Mouse (Mus musculus) right cerebral cortex, postnatal 14 days (tissue): ENCODE data around the gene C1qtnf5.
A peak's percentile ranks its signal among the peaks of the same experiment; 100 is the strongest.

Experiments used
- DNase-seq: peaks from one replicate; pipeline ENCODE4 v3.0.0; 2022

C1qtnf5 gene

DNA sequence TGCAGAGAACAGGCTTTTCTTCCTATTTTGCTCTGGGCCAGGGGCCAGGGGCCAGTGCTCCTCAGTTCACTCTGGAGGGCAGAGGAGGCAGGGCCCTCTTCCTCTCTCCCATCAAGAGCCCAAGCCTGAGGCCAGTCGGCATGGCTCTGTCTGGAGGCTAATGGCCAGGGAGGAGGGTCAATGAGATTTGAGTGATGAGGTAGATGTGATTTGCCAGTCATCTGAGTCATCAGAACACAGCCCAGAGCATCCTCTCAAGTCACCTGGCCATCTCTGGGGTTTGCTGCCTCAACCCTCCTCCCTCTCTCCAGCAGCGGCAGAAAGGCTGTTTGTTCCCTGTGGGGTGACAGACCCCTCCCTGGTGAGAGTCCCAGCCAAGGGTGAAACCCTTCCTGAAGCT, 26.2 kb downstream of the C1qtnf5 start:
- DNase-seq: no peak

DNA sequence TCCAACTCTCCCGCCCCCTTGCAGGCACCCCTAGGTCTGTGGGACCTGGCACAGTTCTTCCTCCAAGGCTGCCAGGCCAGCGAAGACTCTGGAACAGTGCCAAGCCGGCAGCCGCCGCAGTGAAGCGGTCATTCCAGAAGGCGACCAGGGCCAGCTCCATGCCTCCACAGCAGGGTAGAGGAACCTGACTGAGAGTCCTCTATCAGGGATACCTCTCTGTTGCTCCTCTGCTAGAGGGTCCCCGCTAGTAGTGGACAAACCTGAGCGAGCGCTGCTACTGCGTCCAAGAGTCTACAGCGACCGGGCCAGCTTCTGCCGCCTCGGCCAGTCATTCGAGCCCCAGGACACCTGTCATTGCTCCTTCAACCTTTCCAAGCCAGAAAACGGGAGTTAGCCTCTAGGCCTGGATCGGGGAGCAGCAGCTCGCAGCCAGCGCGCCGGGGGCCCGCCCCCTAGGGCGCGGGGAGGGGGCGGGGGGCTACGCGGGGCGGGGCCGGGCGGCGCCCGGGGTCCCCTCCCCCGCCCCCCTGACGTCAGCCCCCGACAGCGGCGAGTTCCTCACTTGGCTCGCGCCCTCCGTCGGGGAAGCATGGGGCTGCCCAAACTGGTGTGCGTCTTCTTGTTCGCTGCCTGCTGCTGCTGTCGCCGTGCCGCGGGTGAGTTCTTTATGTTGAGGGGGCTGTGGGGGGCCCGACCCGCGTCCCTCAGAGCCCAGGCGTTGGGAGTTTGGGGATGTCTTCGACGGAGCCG, 27.2 kb downstream of the C1qtnf5 start, which contains the start of gene Mcam:
Gene Mcam, plus strand, starts transcription at position 369 of the 750 bp plus-strand sequence.
- peak; percentile 63 for DNase-seq

DNA sequence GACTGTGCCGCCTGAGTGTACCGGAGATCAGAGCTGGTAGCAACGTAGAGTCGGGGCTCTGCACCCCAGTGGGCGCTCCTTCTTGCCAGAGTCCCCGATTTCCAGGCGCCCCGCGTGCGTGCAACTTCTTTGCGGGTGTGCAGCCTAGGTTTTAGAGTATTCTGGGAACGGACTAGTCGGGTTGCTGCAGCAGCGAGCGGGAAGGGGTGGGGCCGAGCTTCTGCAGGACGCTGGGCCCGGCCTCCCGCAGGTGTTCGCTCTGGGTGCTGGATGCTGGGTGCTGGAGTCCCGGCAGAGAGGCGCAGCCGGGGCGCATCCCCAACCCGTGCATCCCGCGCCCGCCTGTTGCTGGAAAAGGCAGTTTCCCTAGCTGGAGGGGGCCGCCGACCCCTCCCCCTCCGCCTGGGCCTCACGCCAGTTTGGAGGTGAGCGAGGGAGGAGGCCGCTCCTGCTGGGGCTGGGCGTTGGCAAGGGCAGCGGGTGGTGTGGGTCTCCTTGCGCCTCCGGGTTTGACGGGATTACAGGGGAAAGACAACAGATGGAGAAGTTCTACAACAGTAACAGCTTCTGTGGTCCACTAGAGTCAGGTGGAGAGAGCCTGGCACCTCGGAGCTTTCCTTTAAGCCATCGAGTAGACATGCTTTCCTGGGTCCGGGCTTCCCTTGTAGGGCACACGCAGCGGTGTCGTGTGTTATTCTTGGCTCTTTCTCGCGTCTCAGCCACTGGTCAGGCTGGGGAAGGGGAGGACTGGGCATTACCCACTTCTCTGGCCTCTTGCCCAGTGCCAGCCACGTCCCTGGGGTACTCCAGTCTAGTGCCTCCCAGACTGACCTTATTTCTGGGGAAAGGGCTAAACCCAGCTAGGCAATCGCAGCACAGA, 28.0 kb downstream of the C1qtnf5 start:
- DNase-seq: no peak

DNA sequence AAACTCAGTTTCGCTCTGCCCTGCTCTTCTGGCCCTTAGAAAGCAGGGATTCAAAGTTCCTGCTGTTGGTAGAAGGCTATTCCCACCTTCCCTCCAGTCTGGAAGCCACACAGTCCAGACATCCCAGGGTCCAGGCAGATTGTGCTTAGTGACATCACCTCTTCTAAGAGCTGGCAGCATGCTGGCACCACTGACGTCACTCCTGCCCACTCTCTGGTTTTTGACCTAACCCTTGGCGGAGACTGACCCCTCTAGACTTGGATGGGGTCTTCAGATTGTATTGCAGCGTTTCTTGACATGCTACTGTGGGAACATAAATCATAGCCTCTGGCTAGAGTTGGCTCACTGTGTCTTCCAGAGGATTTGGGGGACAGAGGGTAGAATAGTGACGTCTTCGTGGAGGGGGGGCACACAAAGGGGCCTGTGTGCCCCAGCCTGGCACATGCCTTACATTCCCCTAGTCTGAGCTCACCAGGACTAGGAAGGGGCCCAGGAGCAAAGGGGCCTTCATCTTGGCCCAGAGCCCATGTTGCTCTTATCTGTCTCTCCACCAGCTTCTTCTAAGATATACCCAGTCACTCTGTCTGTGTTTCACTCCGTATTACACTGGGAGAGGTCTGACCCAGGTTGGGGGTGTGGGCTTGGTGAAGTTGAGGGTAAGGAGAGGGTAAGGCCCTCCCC, 28.8 kb downstream of the C1qtnf5 start:
- no peak for DNase-seq

DNA sequence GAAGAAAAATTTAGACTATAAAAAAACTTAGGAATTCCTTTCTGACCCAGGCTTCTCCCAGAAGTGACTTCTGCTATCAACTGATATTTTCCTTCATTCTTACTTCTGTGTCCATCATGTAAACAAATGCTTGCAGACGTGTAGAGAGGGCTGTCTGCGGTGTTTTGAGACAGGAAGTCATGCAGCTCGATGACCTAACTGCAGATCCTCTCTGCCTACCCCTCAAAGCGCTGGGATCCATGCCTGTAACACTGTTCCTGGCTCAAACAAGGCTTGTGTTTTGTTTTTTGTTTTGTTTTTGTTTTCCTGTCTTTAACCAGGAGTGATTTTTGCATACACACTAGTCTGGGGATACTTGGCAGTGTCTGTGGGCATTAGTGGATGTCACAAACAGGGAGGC, 30.8 kb downstream of the C1qtnf5 start:
- DNase-seq: no peak

DNA sequence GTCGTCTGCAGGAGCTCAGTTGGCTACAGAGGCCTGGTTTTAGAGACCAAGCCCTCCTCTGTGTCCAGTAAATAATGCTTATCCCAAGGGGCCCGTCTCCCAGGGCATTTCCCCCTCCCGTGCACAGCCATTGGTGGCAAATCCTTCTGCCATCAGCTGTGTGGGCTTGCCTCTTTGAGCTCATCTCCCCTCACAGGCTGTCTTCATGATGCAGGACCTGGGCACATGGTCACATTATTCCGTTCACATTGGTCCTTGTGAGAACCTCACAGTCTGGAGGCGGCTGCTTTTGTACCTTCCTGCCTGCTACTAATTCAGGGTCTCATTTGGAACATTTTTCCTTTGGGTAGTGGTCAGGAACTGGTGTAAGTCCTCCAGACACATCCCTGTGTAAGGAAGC, 34.9 kb downstream of the C1qtnf5 start:
- DNase-seq: no peak

DNA sequence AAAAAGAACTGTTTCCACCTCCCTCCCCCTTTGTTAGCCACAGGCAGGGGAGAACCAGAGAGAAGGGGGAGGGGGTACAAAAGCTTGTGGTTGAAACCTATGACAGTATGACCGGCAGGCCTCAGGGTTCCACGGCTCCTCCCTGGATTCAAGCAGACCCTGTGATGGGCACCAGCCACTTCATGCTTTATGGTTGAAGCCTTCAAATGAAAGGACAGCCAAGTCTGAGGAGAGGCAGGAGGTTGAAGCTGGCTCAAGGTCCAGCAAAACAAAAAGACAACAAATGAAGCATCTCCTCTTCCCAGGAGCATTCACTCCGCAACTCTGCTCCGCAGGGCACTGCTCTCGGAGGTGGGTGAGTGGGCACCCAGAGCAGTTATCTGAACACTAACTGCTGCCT, 36.4 kb downstream of the C1qtnf5 start:
- DNase-seq: no peak

DNA sequence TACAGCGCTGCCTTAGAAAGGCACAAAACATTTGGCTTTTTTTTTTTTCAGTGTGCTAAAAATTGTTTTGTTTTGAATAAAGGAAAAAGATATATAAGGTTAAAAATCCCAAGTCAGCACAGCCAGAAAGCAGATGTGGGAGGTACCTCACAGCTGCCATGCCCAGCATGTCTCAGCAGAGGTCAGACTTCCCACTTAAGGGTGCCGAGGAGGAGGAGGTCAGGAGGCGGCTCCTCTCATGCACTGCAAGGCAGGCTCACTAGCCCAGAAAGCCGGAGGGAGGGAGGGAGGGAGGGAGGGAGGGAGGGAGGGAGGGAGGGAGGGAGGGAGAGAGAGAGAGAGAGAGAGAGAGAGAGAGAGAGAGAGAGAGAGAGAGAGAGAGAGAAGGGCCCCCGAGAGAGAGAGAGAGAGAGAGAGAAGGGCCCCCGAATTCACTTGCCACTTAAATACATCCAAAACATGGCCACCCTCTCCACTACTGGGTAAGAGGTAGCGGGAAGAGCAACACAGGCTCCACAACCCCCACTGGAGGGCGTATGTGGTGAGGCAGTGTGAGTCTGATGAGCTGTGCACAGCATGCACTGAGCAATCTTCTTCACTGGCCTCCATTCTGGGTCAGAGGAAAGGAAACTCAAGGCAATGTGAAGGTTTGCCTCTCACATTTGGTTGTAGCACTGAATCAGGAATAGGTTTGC, 37.1 kb downstream of the C1qtnf5 start:
- no peak for DNase-seq

DNA sequence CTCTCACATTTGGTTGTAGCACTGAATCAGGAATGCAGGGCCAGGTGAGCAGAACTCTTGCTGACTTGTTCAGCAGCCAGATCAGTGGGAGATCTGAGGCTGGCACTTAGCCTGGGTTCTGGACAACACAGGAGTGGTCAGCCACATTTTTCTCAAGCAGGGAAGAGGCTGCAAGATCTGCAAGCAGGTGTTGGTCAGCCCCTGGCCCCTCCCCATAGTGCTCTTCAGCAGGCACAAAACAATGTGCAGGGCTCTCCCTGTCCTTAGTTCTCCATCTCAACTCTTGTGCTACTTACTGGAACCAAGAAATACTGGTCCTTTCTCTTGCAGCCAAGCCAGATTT, 37.6 kb downstream of the C1qtnf5 start:
- DNase-seq: no peak

DNA sequence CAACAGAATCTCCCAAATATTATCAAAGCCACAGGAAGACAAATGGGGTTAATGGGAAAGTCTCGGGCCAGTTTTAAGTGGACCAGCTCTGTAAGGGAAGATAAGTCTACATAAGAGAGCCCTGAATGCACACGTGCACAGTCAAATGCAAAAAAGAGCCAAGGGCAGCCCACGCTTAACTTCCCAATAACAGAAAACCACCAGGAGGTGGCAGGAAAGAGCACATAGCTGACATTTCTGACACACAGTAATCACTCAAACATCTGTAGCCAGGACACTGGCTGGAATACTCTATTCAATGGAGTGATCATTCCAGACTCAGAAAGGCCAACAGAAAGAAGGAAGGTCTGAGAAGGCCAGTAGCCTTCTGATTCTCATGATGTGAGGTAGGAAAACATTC, 40.2 kb downstream of the C1qtnf5 start:
- no peak for DNase-seq
